Mouse (Mus musculus) thymus, adult 2 months (tissue): Measurements from ENCODE around the gene Prkag1.

ENCODE experiments used
- CTCF ChIP-seq: fragments of 200-500 bp; IDR thresholded peaks from 2 replicates; pipeline ENCODE4 v1.5.1; 2012; ENCODE audit warnings: mild to moderate bottlenecking, control low read depth, low read length, moderate library complexity, borderline replicate concordance; ENCODE audit not compliant: control insufficient read depth, poor library complexity, insufficient read depth; ENCODE audit errors: extremely low read depth
- POLR2A ChIP-seq: fragments of 200-500 bp; IDR thresholded peaks from 2 replicates; pipeline ENCODE4 v1.6.1; 2012; ENCODE audit warnings: mild to moderate bottlenecking, low read length, control low read depth, moderate library complexity; ENCODE audit not compliant: control insufficient read depth, poor library complexity, insufficient read depth; ENCODE audit errors: extremely low read depth

GRCm38 (mm10) chr15:98789661-98790535, 41.4 kb downstream of the Prkag1 start, which contains the start of gene Wnt1:
- TF ChIP-seq CTCF (peak; percentile 77; the same call in 1 of the 2 replicates), POLR2A (no peak)
